Mouse (Mus musculus) R1 (cell line): ENCODE results near the gene Rara.

Source experiments
- DNase-seq: peaks from one replicate; pipeline ENCODE4 v3.0.0-alpha.2; 2018; ENCODE audit warnings: low read depth, low spot score

Rara gene

DNA sequence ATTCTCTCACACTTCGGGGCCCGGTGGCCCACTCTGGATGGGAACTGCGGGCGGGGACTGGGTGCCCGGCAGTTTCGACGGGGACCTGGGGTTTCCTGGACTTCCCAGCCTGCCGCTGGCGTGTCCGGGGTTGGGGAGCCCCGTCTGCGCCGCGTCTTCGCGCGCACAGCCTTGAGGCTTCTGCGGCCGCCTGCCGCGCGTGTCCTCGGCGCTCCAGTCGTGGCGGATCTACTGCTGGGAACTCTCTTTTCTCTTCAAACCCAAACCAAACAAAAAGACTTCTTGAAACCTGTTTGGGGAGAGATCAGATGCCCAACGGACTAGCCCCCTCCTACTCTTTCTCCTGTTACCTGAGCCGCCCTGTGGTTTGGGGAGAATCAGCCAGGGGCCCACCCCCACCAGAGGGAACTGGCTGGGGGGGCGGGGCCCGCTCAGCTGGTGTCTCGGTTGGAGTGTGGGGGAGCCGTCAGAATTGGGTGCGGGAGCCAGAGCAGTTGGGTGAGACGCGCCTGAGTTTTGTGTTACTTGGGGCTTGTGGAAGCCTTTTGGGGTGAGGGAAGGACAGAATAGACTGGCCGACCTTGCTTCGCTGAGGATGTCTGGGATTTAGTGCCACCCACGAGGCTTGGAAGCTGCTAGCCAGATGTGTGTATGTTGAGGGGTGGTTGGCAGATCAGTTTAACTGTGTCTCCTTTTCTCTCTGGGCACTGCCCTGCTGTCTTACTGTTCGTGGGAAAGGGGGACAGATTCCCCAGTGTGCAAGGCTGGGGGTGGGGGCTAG, 10.5 kb downstream of the Rara start:
- no peak for DNase-seq

DNA sequence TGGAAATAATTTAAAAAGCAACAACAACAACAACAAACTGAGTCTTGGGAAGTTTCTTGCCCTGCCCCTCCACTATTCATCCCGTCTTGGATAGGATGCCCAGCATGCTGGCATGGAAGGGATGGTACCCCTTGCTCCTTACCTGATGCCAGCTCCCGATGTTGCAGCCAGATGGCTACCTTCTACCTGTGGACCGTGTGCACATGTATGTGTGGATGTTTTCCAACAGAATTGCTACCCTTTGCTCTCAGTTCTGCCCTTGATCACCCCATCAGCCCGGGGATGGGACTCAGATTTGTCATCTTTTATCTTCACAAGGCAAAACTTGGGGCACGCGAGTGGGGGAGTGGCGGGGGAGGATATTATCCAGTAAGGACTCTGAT, 11.1 kb downstream of the Rara start:
- no peak for DNase-seq

GRCm38 (mm10) chr11:98939084-98939952, 11.7 kb downstream of the Rara start:
- DNase-seq, result no peak

DNA sequence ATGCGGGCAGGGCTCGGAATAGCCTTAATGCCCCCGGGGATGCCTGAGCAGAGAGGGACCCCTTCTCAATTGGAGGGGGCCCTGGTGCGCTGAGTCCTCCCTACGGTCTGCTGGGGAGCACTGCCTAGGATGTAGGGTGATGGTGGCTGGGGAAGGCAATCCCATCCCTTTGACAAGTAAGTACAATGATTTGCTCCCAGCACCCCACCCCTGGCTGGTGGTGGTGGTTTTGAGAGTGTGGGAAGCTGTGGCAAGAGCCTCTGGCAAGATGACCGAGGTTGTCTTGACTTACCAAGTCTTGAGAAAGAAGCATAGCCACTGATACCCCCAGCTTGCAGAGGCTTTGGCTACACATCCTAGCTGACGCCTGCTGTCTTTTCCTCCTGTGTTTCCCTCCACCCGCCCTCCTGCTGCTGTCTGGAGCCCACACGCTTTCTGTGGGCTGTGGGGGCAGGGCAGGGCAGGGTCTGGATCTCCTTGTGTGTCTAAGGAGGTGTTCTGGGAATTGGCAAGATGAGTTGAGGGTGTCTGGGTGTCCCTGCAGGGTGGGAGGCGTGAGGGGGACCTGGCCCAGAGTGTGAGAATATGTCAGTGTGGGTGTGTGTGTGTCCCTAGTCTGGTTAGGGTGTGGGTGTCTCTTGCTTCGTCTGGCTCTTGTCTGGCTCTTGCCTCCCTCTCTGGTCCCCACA, 12.5 kb downstream of the Rara start:
- DNase-seq, result peak; percentile 21

- no peak for DNase-seq
These were observed 13.2 kb downstream of the Rara start for GRCm38 (mm10) chr11:98940776-98941175.

DNA sequence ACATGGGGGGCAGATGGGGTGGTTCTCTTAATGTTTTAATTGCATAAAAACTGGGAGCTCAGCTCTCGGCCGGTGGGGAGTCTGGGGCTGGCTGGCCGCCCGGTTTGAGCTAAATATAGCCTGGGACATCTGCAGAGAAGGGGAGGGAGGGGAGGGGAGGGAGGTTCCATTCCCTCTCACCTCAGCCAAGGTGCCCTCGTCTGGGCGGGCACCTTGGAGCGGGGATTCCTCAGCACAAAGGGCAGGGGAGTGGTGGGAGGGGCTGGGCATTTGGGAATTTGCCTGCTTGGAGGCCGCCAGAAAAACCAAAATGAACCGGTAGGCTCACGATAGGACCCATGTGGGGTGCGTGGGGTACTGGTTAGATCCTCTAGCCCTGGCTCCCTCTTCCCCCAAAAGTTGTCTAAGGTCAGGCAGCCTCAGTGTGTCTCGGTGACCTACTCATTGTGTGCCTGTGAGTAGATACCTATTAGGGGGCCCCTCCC, 13.8 kb downstream of the Rara start:
- DNase-seq, result peak; percentile 86

GRCm38 (mm10) chr11:98941826-98942550, 14.4 kb downstream of the Rara start:
- DNase-seq, result peak; percentile 95

GRCm38 (mm10) chr11:98942555-98942922, 14.9 kb downstream of the Rara start:
- no peak for DNase-seq

- no peak for DNase-seq
These were observed 15.5 kb downstream of the Rara start for GRCm38 (mm10) chr11:98942923-98943641.

- no peak for DNase-seq
These were observed 16.3 kb downstream of the Rara start for GRCm38 (mm10) chr11:98943741-98944461.

- DNase-seq, result no peak
These were observed 17.4 kb downstream of the Rara start for GRCm38 (mm10) chr11:98944897-98945604.

DNA sequence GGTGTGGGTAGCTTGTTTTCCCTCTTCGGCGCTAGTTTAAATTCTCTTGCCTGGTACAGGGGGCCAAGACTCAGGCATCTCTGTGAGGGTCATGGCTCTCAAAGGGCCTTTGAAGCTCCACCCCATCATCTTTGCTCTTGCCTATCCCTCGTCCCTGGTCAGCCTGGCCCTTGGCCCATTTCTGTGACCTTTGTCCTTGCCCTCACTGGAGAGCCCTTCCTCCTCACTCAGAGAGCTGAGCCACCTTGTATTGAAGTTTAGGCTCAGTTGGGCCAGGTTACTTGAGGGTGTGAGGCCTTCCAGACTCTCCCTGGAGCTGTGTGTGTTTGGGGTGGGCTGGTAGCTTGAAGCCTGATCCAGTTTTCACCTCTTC, 18.0 kb downstream of the Rara start:
- no peak for DNase-seq

DNA sequence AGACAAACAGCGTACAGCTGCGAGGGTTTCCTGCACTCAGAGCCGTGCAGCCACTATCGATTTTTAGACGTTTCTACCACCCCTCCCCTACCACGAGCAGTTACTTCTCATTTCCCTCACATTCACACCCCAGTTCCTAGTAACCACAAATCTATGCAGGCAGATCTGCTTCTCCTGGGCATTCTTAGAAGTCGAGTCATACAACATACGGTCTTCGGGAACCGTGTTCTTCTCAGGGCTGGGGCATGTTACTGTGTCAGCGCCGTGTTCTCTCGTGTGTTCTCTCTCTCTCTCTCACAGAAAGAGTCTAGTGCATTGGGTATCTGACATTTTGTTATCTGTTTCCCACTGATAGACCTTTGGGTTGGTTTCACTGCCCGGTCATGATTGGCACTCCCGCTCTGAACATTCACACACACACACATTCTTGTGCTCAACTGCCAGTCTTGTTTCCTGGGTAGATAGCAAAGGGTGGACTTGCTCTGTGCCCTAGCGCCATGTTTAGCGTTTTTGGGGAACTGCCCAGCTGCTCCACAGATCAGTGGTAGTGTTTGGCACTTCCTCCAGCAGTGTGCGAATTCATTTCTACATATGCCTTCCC, 20.5 kb downstream of the Rara start:
- no peak for DNase-seq

DNA sequence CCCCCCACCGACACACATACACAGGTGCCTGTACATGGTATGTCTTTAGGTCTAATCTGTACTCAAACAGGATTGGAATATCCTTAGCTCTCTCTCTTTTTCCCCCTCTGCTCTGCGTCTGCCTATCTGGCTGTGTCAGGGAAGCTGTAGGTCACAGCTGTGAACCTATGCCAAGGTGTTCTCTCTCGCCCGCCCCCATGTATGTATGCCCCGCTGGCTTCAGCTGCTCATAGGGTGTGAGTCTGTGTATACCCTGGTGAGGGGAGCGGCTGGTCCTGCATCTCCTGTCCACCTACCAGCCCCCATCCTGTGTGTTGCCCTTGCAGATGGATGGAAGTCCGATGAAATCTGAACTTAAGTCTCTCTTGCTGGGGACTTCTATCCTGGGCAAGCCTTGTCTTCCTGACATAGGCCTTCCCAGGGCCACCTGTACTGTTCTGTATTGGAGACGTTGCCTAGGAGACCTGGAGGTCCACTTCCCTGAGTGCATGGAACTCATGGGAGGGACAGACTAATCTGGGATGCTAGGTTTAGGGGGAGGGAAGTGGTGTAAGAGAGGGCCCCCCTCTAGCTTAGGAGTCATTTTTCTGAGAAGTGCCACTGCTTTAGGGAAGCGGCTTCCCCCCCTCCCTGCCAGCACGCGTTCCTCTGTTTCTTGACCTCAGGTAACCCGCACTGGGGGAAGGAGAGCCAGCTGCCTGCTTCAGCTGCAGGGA, 21.8 kb downstream of the Rara start:
- no peak for DNase-seq

DNA sequence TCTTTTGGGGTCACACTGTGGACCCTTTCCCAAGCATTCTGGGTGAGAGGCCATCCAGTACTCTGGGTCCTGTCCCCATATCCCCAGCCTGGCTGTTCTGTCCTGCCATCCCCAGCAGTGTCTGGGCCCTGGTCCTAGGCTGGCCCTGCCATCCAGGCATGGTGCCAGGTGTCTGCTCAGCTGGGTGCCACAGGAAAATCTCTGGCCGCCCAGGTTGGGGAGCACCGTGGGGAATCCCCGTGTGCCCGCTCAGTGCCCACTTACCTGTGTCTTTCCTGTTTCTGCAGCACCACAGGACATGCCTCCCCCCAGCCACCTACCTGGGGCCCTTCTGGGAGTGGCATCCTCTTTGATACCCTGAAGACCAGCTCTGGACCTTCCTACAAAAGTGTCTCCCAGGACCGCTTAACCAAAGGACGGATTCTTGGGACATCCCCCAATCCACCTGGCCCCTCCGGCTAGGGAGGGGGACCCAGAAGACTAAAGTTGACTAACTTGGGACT, 22.4 kb downstream of the Rara start:
- no peak for DNase-seq

- DNase-seq, result no peak
These were observed 22.9 kb downstream of the Rara start for GRCm38 (mm10) chr11:98950484-98950883.

DNA sequence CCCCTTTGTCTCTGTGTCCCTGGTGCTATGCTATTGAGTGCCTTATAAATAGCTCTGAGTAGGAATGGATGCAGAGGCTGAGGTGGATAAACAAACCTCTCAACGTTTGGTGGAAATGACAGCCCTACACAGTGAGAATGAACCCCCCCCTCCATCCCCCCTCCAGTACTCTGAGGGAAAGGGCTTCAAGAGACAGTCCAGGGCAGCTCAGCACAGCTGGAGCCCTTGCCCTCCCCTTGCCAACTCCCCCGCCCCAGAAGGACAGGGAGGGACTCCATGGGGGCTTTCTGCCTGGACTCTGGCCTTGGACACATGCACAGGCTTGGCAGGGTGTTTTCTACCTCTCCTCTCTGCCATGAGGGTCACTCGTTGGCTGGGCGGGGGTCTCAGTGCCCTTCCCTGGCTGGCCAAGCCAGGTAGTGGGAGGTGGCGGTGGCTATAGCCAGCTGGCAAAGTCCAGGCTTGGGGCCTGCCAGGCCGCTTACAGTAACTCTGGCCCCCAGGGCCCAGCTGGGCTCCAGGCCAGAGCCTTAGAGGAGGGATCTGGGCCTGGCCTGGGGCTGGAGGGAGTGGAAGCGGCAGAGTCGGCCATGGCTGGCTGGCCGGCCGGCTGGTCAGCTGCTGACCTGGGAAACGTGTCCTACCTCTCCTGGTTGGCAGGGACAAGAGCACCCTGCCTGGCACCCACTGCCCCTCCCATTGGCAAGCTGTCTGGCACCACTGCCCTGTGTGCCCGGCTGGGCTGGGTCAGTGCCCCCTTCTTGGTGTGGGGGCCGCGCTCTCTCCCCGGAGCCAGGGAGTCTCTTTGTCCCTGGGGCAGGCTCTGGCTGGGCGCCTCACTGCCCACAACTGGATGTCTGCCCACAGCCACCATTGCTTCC, 23.6 kb downstream of the Rara start:
- no peak for DNase-seq
